Mouse (Mus musculus) cortical plate, adult 2 months (tissue): ENCODE measurements around the gene Engase.

ENCODE experiments used
- CTCF ChIP-seq: fragments of 200-500 bp; IDR thresholded peaks from 2 replicates; pipeline ENCODE4 v1.5.1; 2011; ENCODE audit warnings: mild to moderate bottlenecking, control low read depth, low read length; ENCODE audit not compliant: insufficient read depth; ENCODE audit errors: extremely low read depth
- POLR2A ChIP-seq: fragments of 200-500 bp; IDR thresholded peaks from 2 replicates; pipeline ENCODE4 v1.6.1; 2011; ENCODE audit warnings: mild to moderate bottlenecking, low read length, control low read depth; ENCODE audit not compliant: insufficient read depth; ENCODE audit errors: extremely low read depth

DNA sequence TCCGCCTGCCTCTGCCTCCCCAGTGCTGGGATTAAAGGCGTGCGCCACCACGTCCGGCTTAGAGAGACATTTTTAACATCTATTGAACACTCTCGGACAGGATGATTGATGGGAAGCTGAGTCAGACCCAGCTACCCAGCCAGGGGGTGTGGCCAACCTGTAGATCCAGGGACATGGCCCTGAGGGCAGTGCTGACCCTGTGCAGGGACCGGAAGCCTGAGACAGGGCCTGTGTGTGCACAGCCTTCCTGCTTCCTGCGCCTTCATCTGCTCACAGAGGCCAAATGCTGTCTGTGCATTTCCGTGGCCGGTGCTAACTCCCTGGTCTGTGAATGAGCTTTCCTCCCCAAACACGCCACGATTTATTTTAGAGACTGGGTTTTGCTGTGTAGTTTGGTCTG is 3.1 kb downstream of the Engase start:
- TF ChIP-seq POLR2A (no peak), CTCF (no peak)
